Mouse (Mus musculus): Measurements from ENCODE around the gene Papolb. TPM values are rescaled to one million over a fixed set of nuclear protein-coding genes. Genes with fewer than 3 reads are reported as not detected.

Gene Papolb
- polyA plus RNA-seq (2012; rRNA removed) = 0.30 and 0.31 TPM in 2 replicates

DNA sequence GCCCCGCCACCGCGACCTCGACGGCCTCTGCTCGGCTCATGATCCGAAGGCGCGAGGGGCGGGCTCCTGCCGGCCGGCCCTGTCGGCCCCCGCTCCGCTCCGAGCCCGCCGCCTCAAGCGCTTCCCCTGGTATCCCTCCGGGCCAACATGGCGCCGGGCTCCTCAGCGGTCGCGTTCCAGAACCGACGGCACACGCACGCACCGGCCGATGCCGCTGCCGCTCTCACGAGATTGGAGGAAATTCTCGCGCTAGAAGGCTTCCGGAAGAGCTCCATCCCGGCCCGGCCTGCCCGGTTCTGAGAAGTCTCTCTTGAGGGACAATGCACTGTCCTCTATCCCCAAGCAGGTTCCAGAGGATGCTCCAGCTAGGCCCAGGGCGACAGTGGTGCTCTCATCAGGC lies at the start of gene Papolb:
Papolb (minus strand) TSS at position 162 of the 400 bp plus-strand sequence.
- Histone ChIP-seq H3K27ac (ENCODE audit: insufficient read depth, low read length) (no peak within 1 kb of the TSS), H3K4me3 (ENCODE audit: insufficient read depth, low read length) (no peak within 1 kb of the TSS), H3K4me1 (ENCODE audit: control insufficient read depth, insufficient read depth, low read length) (no peaks in the 10 kb centered on the region)
- TF ChIP-seq CTCF (IDR thresholded peaks at IDR 0.05; ENCODE audit: extremely low read depth, insufficient read depth, low read length) (no peak), POLR2A (IDR thresholded peaks at IDR 0.05; ENCODE audit: extremely low read depth, insufficient read depth, low read length) (no peak)

- Histone ChIP-seq H3K4me1 (ENCODE audit: control insufficient read depth, insufficient read depth, low read length) (no peaks in the 10 kb centered on the region), H3K4me3 (ENCODE audit: insufficient read depth, low read length) (no peak overlapping the region), H3K27ac (ENCODE audit: insufficient read depth, low read length) (no peak overlapping the region)
- no peak for TF ChIP-seq POLR2A (IDR thresholded peaks at IDR 0.05; ENCODE audit: extremely low read depth, insufficient read depth, low read length)
- TF ChIP-seq CTCF (IDR thresholded peaks at IDR 0.05; ENCODE audit: extremely low read depth, insufficient read depth, low read length) = no peak
These were observed 48.3 kb upstream of the Papolb start for GRCm38 (mm10) chr5:142578192-142578591.

DNA sequence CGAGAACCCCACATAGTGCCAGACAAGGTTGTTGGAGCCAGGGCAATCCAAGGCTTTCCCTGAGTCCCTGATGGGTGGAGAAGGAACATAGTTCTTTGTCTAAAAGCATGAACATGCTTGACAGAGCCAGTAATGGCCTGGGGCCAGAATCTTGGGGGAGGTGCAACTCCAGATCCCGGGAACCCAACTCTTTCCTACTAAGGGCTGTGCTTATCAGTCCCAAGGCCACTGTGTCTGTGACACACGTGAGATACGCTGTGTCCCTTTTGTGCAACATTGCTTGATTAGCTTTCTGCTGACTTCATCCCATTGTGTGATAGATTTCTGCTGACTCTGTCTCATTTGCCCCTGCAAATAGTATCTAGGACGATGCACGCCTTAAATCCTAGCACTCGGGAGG lies 47.0 kb upstream of the Papolb start:
- H3K4me1 ChIP-seq (ENCODE audit: control insufficient read depth, insufficient read depth, low read length) = no peaks in the 10 kb centered on the region
- H3K27ac ChIP-seq (ENCODE audit: insufficient read depth, low read length) = no peak overlapping the region
- H3K4me3 ChIP-seq (ENCODE audit: insufficient read depth, low read length) = no peak overlapping the region
- TF ChIP-seq POLR2A (IDR thresholded peaks at IDR 0.05; ENCODE audit: extremely low read depth, insufficient read depth, low read length) = no peak
- no peak for TF ChIP-seq CTCF (IDR thresholded peaks at IDR 0.05; ENCODE audit: extremely low read depth, insufficient read depth, low read length)

- no peak overlapping the region for H3K4me3 ChIP-seq (ENCODE audit: insufficient read depth, low read length)
- H3K27ac ChIP-seq (ENCODE audit: insufficient read depth, low read length) = no peak overlapping the region
- H3K4me1 ChIP-seq (ENCODE audit: control insufficient read depth, insufficient read depth, low read length) = no peaks in the 10 kb centered on the region
- TF ChIP-seq POLR2A (IDR thresholded peaks at IDR 0.05; ENCODE audit: extremely low read depth, insufficient read depth, low read length) (no peak), CTCF (IDR thresholded peaks at IDR 0.05; ENCODE audit: extremely low read depth, insufficient read depth, low read length) (no peak)
These were observed 44.6 kb upstream of the Papolb start for GRCm38 (mm10) chr5:142574323-142575057.

- Histone ChIP-seq H3K27ac (ENCODE audit: insufficient read depth, low read length) (no peak overlapping the region), H3K4me1 (ENCODE audit: control insufficient read depth, insufficient read depth, low read length) (no peaks in the 10 kb centered on the region), H3K4me3 (ENCODE audit: insufficient read depth, low read length) (no peak overlapping the region)
These were observed 34.7 kb upstream of the Papolb start for GRCm38 (mm10) chr5:142564606-142565005.

GRCm38 (mm10) chr5:142560261-142560660 lies 30.4 kb upstream of the Papolb start:
- TF ChIP-seq CTCF (IDR thresholded peaks at IDR 0.05; ENCODE audit: extremely low read depth, insufficient read depth, low read length) (no peak), POLR2A (IDR thresholded peaks at IDR 0.05; ENCODE audit: extremely low read depth, insufficient read depth, low read length) (no peak)
- H3K4me1 ChIP-seq (ENCODE audit: control insufficient read depth, insufficient read depth, low read length) = no peaks in the 10 kb centered on the region
- no peak overlapping the region for H3K27ac ChIP-seq (ENCODE audit: insufficient read depth, low read length)
- H3K4me3 ChIP-seq (ENCODE audit: insufficient read depth, low read length) = no peak overlapping the region

More at GRCm38 (mm10) chr5:142564606-142565005, 34.7 kb upstream of the Papolb start:
- TF ChIP-seq CTCF (IDR thresholded peaks at IDR 0.05; ENCODE audit: extremely low read depth, insufficient read depth, low read length) (no peak), POLR2A (IDR thresholded peaks at IDR 0.05; ENCODE audit: extremely low read depth, insufficient read depth, low read length) (no peak)

- Histone ChIP-seq H3K27ac (ENCODE audit: insufficient read depth, low read length) (no peak overlapping the region), H3K4me1 (ENCODE audit: control insufficient read depth, insufficient read depth, low read length) (no peaks in the 10 kb centered on the region), H3K4me3 (ENCODE audit: insufficient read depth, low read length) (no peak overlapping the region)
- TF ChIP-seq CTCF (IDR thresholded peaks at IDR 0.05; ENCODE audit: extremely low read depth, insufficient read depth, low read length) (peak; percentile 88), POLR2A (IDR thresholded peaks at IDR 0.05; ENCODE audit: extremely low read depth, insufficient read depth, low read length) (no peak)
These were observed 27.7 kb upstream of the Papolb start for GRCm38 (mm10) chr5:142557397-142558067.

- TF ChIP-seq CTCF (IDR thresholded peaks at IDR 0.05; ENCODE audit: extremely low read depth, insufficient read depth, low read length) (no peak), POLR2A (IDR thresholded peaks at IDR 0.05; ENCODE audit: extremely low read depth, insufficient read depth, low read length) (no peak)
- Histone ChIP-seq H3K4me1 (ENCODE audit: control insufficient read depth, insufficient read depth, low read length) (no peaks in the 10 kb centered on the region), H3K4me3 (ENCODE audit: insufficient read depth, low read length) (no peak overlapping the region), H3K27ac (ENCODE audit: insufficient read depth, low read length) (no peak overlapping the region)
These were observed 26.8 kb upstream of the Papolb start for GRCm38 (mm10) chr5:142556721-142557120.

DNA sequence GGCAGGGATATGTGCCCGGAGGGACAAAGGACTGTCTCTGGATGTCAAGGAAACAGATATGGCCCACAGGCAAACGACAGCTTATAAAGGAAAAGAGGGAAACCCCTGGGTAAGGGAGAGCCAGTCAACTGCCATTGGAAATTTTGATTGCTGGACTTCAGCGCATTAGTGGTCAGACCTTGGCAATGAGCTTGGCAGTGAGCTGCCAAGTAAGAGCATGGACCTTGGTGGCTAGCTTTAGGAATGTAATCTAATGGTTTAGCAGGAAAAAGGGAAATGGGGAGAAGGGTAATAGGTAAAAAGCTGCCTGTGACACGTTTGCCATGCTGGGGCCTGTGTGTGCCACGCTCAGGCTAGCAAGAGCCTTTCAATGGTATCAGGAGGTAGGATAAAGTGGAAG lies 26.0 kb upstream of the Papolb start:
- TF ChIP-seq CTCF (IDR thresholded peaks at IDR 0.05; ENCODE audit: extremely low read depth, insufficient read depth, low read length) (no peak), POLR2A (IDR thresholded peaks at IDR 0.05; ENCODE audit: extremely low read depth, insufficient read depth, low read length) (no peak)
- no peaks in the 10 kb centered on the region for H3K4me1 ChIP-seq (ENCODE audit: control insufficient read depth, insufficient read depth, low read length)
- no peak overlapping the region for H3K4me3 ChIP-seq (ENCODE audit: insufficient read depth, low read length)
- no peak overlapping the region for H3K27ac ChIP-seq (ENCODE audit: insufficient read depth, low read length)

Data from cortical plate, adult 2 months (tissue).